Mouse (Mus musculus) heart, adult 2 months (tissue): ENCODE results near the gene Dscaml1. TPM values are rescaled to one million over a fixed set of nuclear protein-coding genes. Genes with fewer than 3 reads are reported as not detected.
A peak's percentile ranks its signal among the peaks of the same experiment; 100 is the strongest.

Experiments used
- DNase-seq, 2 experiments: peaks; one replicate each; pipeline ENCODE4 v3.0.0; 2021
- H3K27ac ChIP-seq: fragments of 200-600 bp; 2 replicates; pipeline ENCODE4 v1.8.1; 2022
- H3K27me3 ChIP-seq: fragments of 200-500 bp; 2 replicates; pipeline ENCODE4 v1.6.1; 2012; ENCODE audit warnings: mild to moderate bottlenecking, low read length, inconsistent platforms, mixed read lengths; ENCODE audit not compliant: control insufficient read depth, insufficient read depth
- H3K36me3 ChIP-seq: fragments of 200-500 bp; 2 replicates; pipeline ENCODE4 v1.6.1; 2012; ENCODE audit warnings: low read length, inconsistent platforms; ENCODE audit not compliant: control insufficient read depth, insufficient read depth
- H3K4me1 ChIP-seq: fragments of 200-500 bp; 2 replicates; pipeline ENCODE4 v1.6.1; 2011; ENCODE audit warnings: low read length; ENCODE audit not compliant: control insufficient read depth, insufficient read depth
- H3K4me3 ChIP-seq: fragments of 200-600 bp; 2 replicates; pipeline ENCODE4 v1.8.1; 2022
- H3K79me2 ChIP-seq: fragments of 200-500 bp; replicated peaks from 2 replicates; pipeline ENCODE4 v1.6.1; 2012; ENCODE audit warnings: mild to moderate bottlenecking, inconsistent platforms, low read length, moderate library complexity, mixed read lengths; ENCODE audit not compliant: control insufficient read depth, insufficient read depth
- H3K9ac ChIP-seq: fragments of 200-500 bp; 2 replicates; pipeline ENCODE4 v1.6.1; 2012; ENCODE audit warnings: low read depth, mild to moderate bottlenecking, control low read depth, inconsistent platforms, low read length, mixed read lengths
- CTCF ChIP-seq: fragments of 200-600 bp; IDR thresholded peaks from 2 replicates; pipeline ENCODE4 v1.8.1; 2022; ENCODE audit warnings: antibody characterized with exemption, mild to moderate bottlenecking, moderate library complexity
- EP300 ChIP-seq: fragments of 200-500 bp; IDR thresholded peaks from 2 replicates; pipeline ENCODE4 v1.6.1; 2011; ENCODE audit warnings: low read depth, low read length, control low read depth; ENCODE audit not compliant: insufficient read depth
- POLR2A ChIP-seq: fragments of 200-500 bp; IDR thresholded peaks from 2 replicates; pipeline ENCODE4 v1.6.1; 2011; ENCODE audit warnings: mild to moderate bottlenecking, low read depth, low read length, control low read depth; ENCODE audit not compliant: insufficient read depth
- WGBS: fragments of 180-500 bp; shearing (Covaris S2); methylation state at CpG from one replicate; pipeline ENCODE4 v1.1.7; 2018; 5-methylcytosine and 5-hydroxymethylcytosine counted together
- intact Hi-C: fragments of 180-260 bp; cut with DNase I; formaldehyde crosslinking; loops from one replicate; pipeline ENCODE4 v1.15.1; 2025
- polyA plus RNA-seq: library from polyadenylated mRNA; depleted of rRNA; stranded (reverse); fragments of >200 nt; gene quantifications from 2 replicates; pipeline ENCODE4 v1.2.3, GENCODE M21; 2012
- total RNA-seq, 2 experiments: library from RNA; stranded (reverse); gene quantifications; 2 replicates each; pipeline ENCODE4 v1.2.3; 2021

The Dscaml1 gene
- total and polyA plus RNA-seq, 3 experiments, result 0.14 TPM; not detected in 2

DNA sequence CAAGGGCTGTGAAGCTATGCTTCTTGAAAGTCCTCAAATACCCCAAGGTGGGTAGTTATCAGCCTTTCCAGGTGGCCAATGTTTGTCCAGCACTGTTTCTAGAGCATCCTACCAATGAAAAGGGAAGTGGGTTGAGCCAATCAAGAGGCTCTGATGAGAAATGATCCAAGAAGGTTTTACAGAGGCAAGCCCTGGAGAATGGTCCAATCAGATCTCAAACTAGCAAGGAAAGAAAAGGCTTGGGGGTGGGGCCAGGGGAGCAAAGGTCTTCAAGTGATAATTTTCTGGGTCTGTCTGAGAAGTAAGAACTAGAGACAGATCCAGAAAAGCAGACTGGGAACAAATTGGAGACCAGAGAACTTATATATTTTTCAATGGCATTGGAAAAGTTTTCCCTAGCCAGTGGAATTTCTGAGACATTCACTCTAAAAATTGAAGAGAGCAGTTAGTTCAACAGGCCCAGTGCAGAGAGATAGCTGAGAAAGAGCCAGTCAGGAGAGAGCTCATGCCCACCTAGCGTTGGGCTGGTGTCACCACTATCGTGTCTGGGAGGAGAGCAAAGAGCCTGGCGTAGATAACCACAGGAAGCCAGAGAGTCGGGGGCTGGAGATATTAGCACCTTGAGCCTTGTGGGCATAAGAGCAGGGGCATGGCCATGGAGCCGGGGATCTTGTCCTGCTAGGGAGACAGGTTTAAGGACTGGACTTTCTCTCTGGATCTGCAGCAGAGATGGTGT, 140.6 kb downstream of the Dscaml1 start:
- 61% methylated on average over 5 of the region's 5 CpGs for WGBS
- Histone ChIP-seq H3K27me3 (no peaks in the 10 kb centered on the region), H3K4me1 (no peaks in the 10 kb centered on the region), H3K9ac (no peak overlapping the region), H3K4me3 (no peak overlapping the region), H3K79me2 (no peaks in the 10 kb centered on the region), H3K27ac (no peak overlapping the region), H3K36me3 (no peaks in the 10 kb centered on the region)
- intact Hi-C loops, result no loop called here
- no peak for DNase-seq
- TF ChIP-seq EP300 (no peak), POLR2A (no peak), CTCF (no peak)

DNA sequence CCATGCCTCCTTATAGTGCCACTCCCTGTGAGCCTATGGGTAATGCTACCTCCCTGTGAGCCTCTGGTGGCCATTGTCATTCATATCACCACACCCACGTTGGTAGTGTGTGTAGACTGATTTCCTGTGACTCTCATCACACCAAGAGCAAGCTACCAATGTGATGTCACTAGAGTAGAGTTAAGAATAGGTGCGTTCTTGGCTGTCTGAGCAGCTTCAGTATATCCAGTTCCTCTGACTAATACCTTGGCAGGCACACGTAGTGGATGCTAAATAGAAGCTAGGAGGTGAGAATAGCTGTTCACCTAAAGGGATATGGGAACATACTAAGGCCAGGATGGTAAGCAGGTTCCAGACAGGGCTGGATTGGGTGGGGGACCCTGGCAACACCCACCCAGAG, 143.3 kb downstream of the Dscaml1 start:
- H3K9ac ChIP-seq, result no peak overlapping the region
- 56% methylated on average over 3 of the region's 3 CpGs for WGBS
- H3K27ac ChIP-seq, result no peak overlapping the region
- no peak for TF ChIP-seq CTCF
- no peak for TF ChIP-seq EP300
- no peak for TF ChIP-seq POLR2A
- H3K36me3 ChIP-seq, result no peaks in the 10 kb centered on the region
- no peak overlapping the region for H3K4me3 ChIP-seq
- peaks cover 4% of the 10 kb centered on the region for H3K4me1 ChIP-seq
- H3K79me2 ChIP-seq, result no peaks in the 10 kb centered on the region
- H3K27me3 ChIP-seq, result no peaks in the 10 kb centered on the region
- no peak for DNase-seq
- intact Hi-C loops, result no loop called here

DNA sequence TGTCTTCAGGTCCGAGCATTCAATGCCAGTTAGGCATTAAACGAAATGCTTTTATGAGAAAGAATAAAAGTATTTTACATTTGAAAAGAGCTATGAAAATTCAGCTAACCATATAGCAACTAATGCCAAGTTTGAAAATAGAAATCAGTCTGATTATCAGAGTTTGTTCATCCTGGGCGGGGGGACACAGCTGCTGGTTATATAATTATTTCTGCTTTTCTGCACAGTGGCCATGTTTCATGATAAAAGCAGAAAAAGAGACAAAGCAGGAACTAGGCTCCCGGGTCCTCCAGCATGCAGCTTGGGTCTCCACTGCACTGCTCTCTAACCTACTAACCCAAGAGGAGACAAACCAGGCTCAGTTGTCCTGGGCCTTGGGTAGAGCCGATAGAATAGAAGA, 143.9 kb downstream of the Dscaml1 start:
- no peak for DNase-seq
- H3K27ac ChIP-seq, result no peak overlapping the region
- H3K27me3 ChIP-seq, result no peaks in the 10 kb centered on the region
- no peak overlapping the region for H3K4me3 ChIP-seq
- H3K4me1 ChIP-seq, result peaks cover 4% of the 10 kb centered on the region
- WGBS, result 78% methylated on average over 5 of the region's 5 CpGs
- intact Hi-C loops, result no loop called here
- no peak overlapping the region for H3K9ac ChIP-seq
- TF ChIP-seq CTCF (no peak), POLR2A (no peak), EP300 (no peak)
- no peaks in the 10 kb centered on the region for H3K79me2 ChIP-seq
- H3K36me3 ChIP-seq, result no peaks in the 10 kb centered on the region

DNA sequence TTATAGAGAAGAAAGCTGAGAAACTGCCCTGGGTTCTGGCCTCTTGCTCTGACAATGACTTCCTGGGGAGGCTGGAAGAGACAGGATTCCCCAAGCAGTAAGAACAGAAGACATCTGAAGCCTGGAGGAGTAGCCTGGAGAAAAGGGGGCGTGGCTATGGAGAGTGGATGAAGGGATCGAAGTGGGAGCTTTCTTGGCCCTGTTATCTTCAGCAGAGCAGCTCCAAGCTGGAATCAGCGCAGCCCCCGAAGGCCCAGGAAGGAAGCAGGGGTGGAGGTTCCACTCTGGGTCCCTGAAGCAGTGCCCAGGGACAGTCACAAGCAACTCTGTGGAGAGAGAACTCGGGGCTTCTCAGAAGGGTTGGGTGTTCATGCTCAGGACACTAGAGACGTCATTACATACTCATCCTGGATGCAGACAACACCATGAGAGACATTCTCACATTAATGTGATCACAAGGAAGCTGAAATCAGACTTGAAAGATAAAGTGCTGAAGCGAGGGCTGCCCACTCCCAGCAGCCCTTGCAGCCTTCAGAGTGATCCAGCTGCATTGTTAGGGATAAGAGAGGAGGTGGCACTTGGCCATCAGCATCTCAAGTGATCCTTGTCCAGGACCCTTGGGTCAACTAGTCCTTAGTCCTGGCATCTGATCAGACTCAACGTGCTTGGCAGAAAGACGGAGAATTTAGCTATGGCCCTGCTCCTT, 146.5 kb downstream of the Dscaml1 start:
- H3K4me3 ChIP-seq, result no peak overlapping the region
- H3K36me3 ChIP-seq, result no peaks in the 10 kb centered on the region
- H3K4me1 ChIP-seq, result peaks cover 4% of the 10 kb centered on the region
- no peaks in the 10 kb centered on the region for H3K27me3 ChIP-seq
- H3K27ac ChIP-seq, result no peak overlapping the region
- H3K9ac ChIP-seq, result no peak overlapping the region
- no peaks in the 10 kb centered on the region for H3K79me2 ChIP-seq
- 25% methylated on average over 9 of the region's 9 CpGs for WGBS
- TF ChIP-seq POLR2A, result no peak
- no peak for TF ChIP-seq CTCF
- no peak for TF ChIP-seq EP300
- peak in 1 of 2 experiments; percentile 29 for DNase-seq
- intact Hi-C loops, result no loop called here

DNA sequence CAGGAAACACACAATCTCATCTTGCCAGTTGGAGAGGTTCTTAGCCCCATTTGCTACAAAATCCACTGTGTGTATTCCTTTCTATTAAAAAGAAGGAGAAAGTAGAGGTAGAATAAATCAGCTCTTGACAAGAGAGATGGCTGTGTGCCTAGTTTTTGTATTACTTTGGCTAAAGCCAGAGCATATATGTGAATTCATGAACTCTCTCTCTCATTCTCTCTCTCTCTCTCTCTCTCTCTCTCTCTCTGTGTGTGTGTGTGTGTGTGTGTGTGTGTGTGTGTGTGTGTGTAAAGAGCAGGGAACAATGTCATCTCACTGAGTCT, 147.0 kb downstream of the Dscaml1 start:
- peaks cover 4% of the 10 kb centered on the region for H3K4me1 ChIP-seq
- no peaks in the 10 kb centered on the region for H3K79me2 ChIP-seq
- no peak for TF ChIP-seq CTCF
- TF ChIP-seq POLR2A, result no peak
- TF ChIP-seq EP300, result no peak
- no peak overlapping the region for H3K9ac ChIP-seq
- H3K27me3 ChIP-seq, result no peaks in the 10 kb centered on the region
- intact Hi-C loops, result no loop called here
- H3K27ac ChIP-seq, result no peak overlapping the region
- no peaks in the 10 kb centered on the region for H3K36me3 ChIP-seq
- no peak for DNase-seq
- H3K4me3 ChIP-seq, result no peak overlapping the region

DNA sequence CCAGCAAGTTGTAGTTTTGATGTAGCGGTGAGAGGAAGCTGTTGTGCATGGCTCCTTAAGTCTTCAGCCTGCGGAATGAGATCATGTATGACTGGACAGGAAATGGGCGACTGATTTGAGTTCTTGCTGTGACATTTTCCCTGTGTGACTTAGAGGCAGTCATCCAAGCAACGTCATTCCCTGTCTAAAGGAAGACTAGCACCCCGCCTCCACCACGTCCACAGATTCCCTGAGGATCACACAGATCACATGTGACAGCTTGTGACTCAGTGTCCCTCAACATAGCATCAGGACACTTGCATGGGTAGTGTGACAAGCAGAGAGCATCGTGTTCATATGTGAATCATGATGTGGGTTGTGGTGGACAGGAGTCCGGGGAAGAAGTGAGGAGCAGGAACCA, 147.6 kb downstream of the Dscaml1 start:
- H3K36me3 ChIP-seq, result no peaks in the 10 kb centered on the region
- TF ChIP-seq EP300 (no peak), CTCF (no peak), POLR2A (no peak)
- no peak overlapping the region for H3K4me3 ChIP-seq
- no peaks in the 10 kb centered on the region for H3K27me3 ChIP-seq
- WGBS, result 46% methylated on average over 8 of the region's 8 CpGs
- no peaks in the 10 kb centered on the region for H3K79me2 ChIP-seq
- no peak overlapping the region for H3K9ac ChIP-seq
- DNase-seq, result peak in 1 of 2 experiments; percentile 15
- H3K27ac ChIP-seq, result no peak overlapping the region
- peaks cover 4% of the 10 kb centered on the region for H3K4me1 ChIP-seq
- intact Hi-C loops, result no loop called here
